Mouse (Mus musculus) heart, postnatal 0 days (tissue): ENCODE measurements at regions not wholly inside any gene's neighbourhood (a gene's known extent, or its start where the extent isn't known, plus 50 kb on each side); places are given as distances from the start of the nearest gene placed in this dataset.

Experiments
- CTCF ChIP-seq: IDR thresholded peaks from 2 replicates; pipeline ENCODE4 v1.5.1; 2016; ENCODE audit warnings: antibody characterized with exemption, control low read depth, low read depth
- EP300 ChIP-seq: IDR thresholded peaks from 2 replicates; pipeline ENCODE4 v1.6.1; 2016; ENCODE audit warnings: antibody characterized with exemption, low read depth

GRCm38 (mm10) chr3:101685203-101685602 is 80.7 kb upstream of the Atp1a1 start:
- TF ChIP-seq EP300 (no peak), CTCF (no peak)
